ENCODE assay signal across 9 mouse cellular contexts in genomic region chr12:15565941-15566784, GRCm38 (mm10).
A peak's percentile ranks its signal among the peaks of the same experiment; 100 is the strongest.
DNase-seq lines count a peak whose midpoint lies in the region; ATAC-seq and TF ChIP-seq lines count a peak whose summit lies in the region.
"Had no signal": no experiment of that assay in that cellular context is flagged by ENCODE, and none has a peak within 500 bp of the region (broad histone marks: within the 10 kb centered on the region; RNA-seq: fewer than 3 reads in every experiment).

No protein-coding gene starts in this region.

- TF ChIP-seq POLR2A in brain, embryonic 14.5 days (IDR thresholded peaks at IDR 0.05; ENCODE audit: borderline replicate concordance, extremely low read depth, insufficient read depth, insufficient read length, poor library complexity, severe bottlenecking), result no peak

- H3K36me3 ChIP-seq in hindbrain, embryonic 10.5 days, result no peaks in the 10 kb centered on the region
- no peaks in the 10 kb centered on the region for H3K36me3 ChIP-seq in hindbrain, embryonic 14.5 days (replicated peaks; ENCODE audit: control insufficient read depth, insufficient read depth)
- no peaks in the 10 kb centered on the region for H3K36me3 ChIP-seq in heart, embryonic 15.5 days
- H3K36me3 ChIP-seq: G1E had no signal

- no peaks in the 10 kb centered on the region for H3K9me3 ChIP-seq in hindbrain, embryonic 10.5 days
- no peaks in the 10 kb centered on the region for H3K9me3 ChIP-seq in hindbrain, embryonic 14.5 days (ENCODE audit: control insufficient read depth, low read length)
- H3K9me3 ChIP-seq in heart, embryonic 15.5 days (replicated peaks), result no peaks in the 10 kb centered on the region
- H3K9me3 ChIP-seq: G1E had no signal

- intact Hi-C loops in gastrocnemius, postnatal 14 days (cut with DNase I; ENCODE audit: low total_unique reads), result no loop called here

- H3K27me3 ChIP-seq in hindbrain, embryonic 10.5 days (ENCODE audit: insufficient read depth, poor library complexity, severe bottlenecking), result no peaks in the 10 kb centered on the region
- H3K27me3 ChIP-seq in hindbrain, embryonic 14.5 days (ENCODE audit: control insufficient read depth, insufficient read depth, low read length), result no peaks in the 10 kb centered on the region
- H3K27me3 ChIP-seq in heart, embryonic 15.5 days, result no peaks in the 10 kb centered on the region

- TF ChIP-seq CTCF in brain, embryonic 14.5 days (IDR thresholded peaks at IDR 0.05; ENCODE audit: borderline replicate concordance, extremely low read depth, insufficient read depth, insufficient read length), result no peak

- no peak overlapping the region for H3K9ac ChIP-seq in hindbrain, embryonic 14.5 days
- no peak overlapping the region for H3K9ac ChIP-seq in heart, embryonic 15.5 days

- no peak for ATAC-seq in hindbrain, embryonic 14.5 days (ENCODE audit: low FRiP score)
- ATAC-seq in heart, embryonic 15.5 days (replicated peaks; ENCODE audit: insufficient number of reproducible peaks, insufficient read depth, low FRiP score, low read depth), result peak; percentile 78

- H3K4me2 ChIP-seq in hindbrain, embryonic 14.5 days (replicated peaks), result no peak overlapping the region
- H3K4me2 ChIP-seq in heart, embryonic 15.5 days, result no peak overlapping the region

- peak overlapping the region; percentile 66 for H3K27ac ChIP-seq in hindbrain, embryonic 10.5 days
- no peak overlapping the region for H3K27ac ChIP-seq in hindbrain, embryonic 14.5 days
- H3K27ac ChIP-seq in heart, embryonic 15.5 days, result peak overlapping the region; percentile 67

- peak; percentile 15 for DNase-seq in hindbrain, embryonic 10.5 days (ENCODE audit: low spot score)
- no peak for DNase-seq in hindbrain, embryonic 14.5 days (ENCODE audit: low spot score)
- peak; percentile 91 for DNase-seq in brain, embryonic 14.5 days (ENCODE audit: low read depth)
- peak; percentile 54 for DNase-seq in lung, postnatal 36 days
- peak; percentile 16 for DNase-seq in yolk sac, embryonic 10.5 days (ENCODE audit: low spot score)
- DNase-seq in gastrocnemius, postnatal 14 days, result no peak
- DNase-seq in ovary, adult 18-20 months (ENCODE audit: low spot score), result no peak

- peaks cover 7% of the 10 kb centered on the region for H3K4me1 ChIP-seq in hindbrain, embryonic 10.5 days (replicated peaks)
- H3K4me1 ChIP-seq in hindbrain, embryonic 14.5 days (replicated peaks; ENCODE audit: control insufficient read depth, insufficient read depth, low read length), result no peaks in the 10 kb centered on the region
- H3K4me1 ChIP-seq in heart, embryonic 15.5 days (replicated peaks), result peaks cover 5% of the 10 kb centered on the region

- WGBS in hindbrain, embryonic 10.5 days, result 23% methylated on average over 3 of the region's 3 CpGs
- WGBS in hindbrain, embryonic 14.5 days, result 18% methylated on average over 3 of the region's 3 CpGs
- 29% methylated on average over 3 of the region's 3 CpGs for WGBS in heart, embryonic 15.5 days

- H3K4me3 ChIP-seq in hindbrain, embryonic 10.5 days, result no peak overlapping the region
- H3K4me3 ChIP-seq in hindbrain, embryonic 14.5 days (replicated peaks; ENCODE audit: low read length), result no peak overlapping the region
- no peak overlapping the region for H3K4me3 ChIP-seq in heart, embryonic 15.5 days

Comparison
In these comparisons a context has a peak if more than half of its experiments do, and no peak if none do; other contexts are left out.
1. DNase-seq: peak in hindbrain, embryonic 10.5 days (single experiment), brain, embryonic 14.5 days (single experiment), lung, postnatal 36 days (single experiment) and yolk sac, embryonic 10.5 days (single experiment); none in hindbrain, embryonic 14.5 days (single experiment), gastrocnemius, postnatal 14 days (single experiment) and ovary, adult 18-20 months (single experiment).